Mouse (Mus musculus): Measurements from ENCODE around the gene Il9r. TPM values are rescaled to one million over a fixed set of nuclear protein-coding genes. Genes with fewer than 3 reads are reported as not detected.
A peak's percentile ranks its signal among the peaks of the same experiment; 100 is the strongest.
"Not testable (repeated sequence)": the region's sequence is repeated elsewhere in the genome, so short reads cannot be mapped to it uniquely, and the experiment has no call there.

Il9r gene
- polyA plus RNA-seq, 1 experiment from 2014 or later: 0.13 TPM

DNA sequence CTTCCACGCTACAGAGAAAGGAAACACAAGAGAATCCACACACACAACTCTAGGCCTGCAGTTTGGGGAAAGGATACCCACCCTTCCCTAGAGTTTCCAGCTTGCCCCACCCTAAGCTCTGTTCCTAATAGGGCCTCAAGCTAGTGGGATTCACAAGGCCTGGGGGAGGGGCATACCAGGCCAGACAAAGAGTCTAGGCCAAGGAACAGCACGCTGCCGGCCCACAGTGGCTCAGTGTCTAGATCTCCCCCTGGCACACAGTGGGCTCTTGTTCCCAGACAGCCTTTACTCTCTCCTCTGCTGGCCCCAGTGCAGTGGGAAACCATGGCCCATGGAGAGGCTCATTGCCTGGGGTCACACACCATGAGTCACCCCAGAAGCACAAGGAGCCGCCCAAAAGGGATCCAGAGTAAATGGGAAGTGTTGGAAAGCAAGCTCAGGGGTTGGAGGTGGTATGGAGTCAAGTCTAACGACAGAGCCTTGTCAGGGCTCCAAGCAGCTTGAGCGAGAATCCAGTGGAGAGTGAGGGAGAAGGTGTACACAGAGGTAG is 18.5 kb upstream of the Il9r start:
- peaks cover 61% of the 10 kb centered on the region for H3K27me3 ChIP-seq
- peak overlapping the region; percentile 41; the same call in 1 of the 2 replicates for H3K9ac ChIP-seq
- H3K4me1 ChIP-seq (replicated peaks): peaks cover 58% of the 10 kb centered on the region
- H3K27ac ChIP-seq: no peak overlapping the region
- 66% methylated on average over 6 of the region's 6 CpGs for WGBS (ENCODE audit: insufficient replicate concordance)
- ATAC-seq (ENCODE audit: low read depth) (no peak), DNase-seq (no peak)
- H3K4me3 ChIP-seq (replicated peaks): no peak overlapping the region
- H3K9me3 ChIP-seq (replicated peaks): no peaks in the 10 kb centered on the region
- H3K4me2 ChIP-seq: no peak overlapping the region
- 0 out of 2 replicates have a peak, but pooled peaks cover 5% of the 10 kb centered on the region for H3K36me3 ChIP-seq

DNA sequence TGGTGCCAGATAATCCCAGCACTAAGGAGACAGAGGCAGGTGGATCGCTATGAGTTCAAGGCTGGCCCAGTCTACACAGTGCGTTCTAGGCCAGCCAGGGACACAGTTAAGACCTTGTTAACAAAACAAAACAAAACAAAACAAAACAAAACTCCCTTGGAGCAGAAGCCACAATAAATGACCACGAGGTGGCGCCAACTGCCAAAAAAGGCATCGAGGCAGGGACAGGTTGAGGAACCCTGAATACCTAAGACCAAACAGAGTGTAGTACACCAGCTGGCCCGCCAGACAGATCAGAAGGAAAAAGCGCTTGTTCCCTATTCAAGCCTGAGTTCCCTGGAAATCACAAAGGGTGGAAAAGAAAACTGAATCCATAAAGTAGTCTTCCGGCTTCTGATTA is 16.8 kb upstream of the Il9r start:
- Histone ChIP-seq H3K9me3 (replicated peaks) (no peaks in the 10 kb centered on the region), H3K4me1 (replicated peaks) (peaks cover 42% of the 10 kb centered on the region), H3K9ac (peak overlapping the region; percentile 41; the same call in 1 of the 2 replicates), H3K4me3 (replicated peaks) (no peak overlapping the region), H3K27me3 (peaks cover 43% of the 10 kb centered on the region), H3K4me2 (no peak overlapping the region), H3K36me3 (peaks cover 10% of the 10 kb centered on the region), H3K27ac (peak overlapping the region; percentile 22; the same call in 1 of the 2 replicates)
- peak; percentile 48; the same call in 1 of the 2 replicates for ATAC-seq (ENCODE audit: low read depth)
- DNase-seq: peak; percentile 71
- 21% methylated on average over 8 of the region's 8 CpGs for WGBS (ENCODE audit: insufficient replicate concordance)

DNA sequence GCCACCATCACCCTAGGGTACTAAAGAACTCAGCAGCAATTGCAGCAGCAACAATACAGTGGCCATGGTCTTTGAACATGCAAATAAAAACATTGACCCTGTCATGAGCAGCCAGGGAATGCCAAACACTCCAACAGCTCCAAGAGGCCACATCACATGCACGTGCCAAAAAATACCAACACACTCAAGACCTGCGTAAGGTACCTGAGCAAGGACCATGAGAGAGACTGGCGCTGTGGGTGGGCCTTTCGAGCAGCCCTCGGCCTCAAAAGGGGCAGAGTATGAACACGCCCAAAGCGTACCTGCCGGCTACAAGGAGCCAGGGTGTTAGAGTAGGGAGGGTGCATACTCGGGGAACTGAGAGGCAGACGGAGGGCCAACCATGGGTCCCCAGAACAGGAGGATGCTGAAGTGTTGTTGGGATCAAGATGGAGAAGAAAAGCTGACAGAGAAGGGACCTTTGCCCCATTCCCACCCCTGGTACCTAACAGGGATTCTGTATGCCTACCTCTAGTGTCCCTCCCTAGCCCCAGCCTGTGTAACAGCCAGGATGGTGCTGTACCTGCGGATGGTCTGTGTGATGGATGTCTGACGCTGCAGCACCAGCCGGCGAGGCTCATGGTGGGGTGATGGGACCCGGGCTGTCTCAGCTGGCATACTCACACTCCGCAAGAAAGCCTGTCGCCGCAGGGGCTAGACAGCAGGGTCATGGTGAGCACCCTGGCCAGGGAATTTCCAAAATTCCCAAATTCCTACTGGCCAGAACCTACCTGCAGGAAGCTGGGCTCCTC is 15.5 kb upstream of the Il9r start:
- Histone ChIP-seq H3K27ac (no peak overlapping the region; the same call in 1 of the 2 replicates), H3K4me2 (no peak overlapping the region), H3K9me3 (replicated peaks) (no peaks in the 10 kb centered on the region), H3K27me3 (peaks cover 31% of the 10 kb centered on the region), H3K4me1 (replicated peaks) (peaks cover 29% of the 10 kb centered on the region), H3K36me3 (peaks cover 19% of the 10 kb centered on the region), H3K4me3 (replicated peaks) (no peak overlapping the region), H3K9ac (no peak overlapping the region)
- ATAC-seq (ENCODE audit: low read depth) (no peak), DNase-seq (no peak)
- WGBS (ENCODE audit: insufficient replicate concordance): 81% methylated on average over 18 of the region's 18 CpGs

DNA sequence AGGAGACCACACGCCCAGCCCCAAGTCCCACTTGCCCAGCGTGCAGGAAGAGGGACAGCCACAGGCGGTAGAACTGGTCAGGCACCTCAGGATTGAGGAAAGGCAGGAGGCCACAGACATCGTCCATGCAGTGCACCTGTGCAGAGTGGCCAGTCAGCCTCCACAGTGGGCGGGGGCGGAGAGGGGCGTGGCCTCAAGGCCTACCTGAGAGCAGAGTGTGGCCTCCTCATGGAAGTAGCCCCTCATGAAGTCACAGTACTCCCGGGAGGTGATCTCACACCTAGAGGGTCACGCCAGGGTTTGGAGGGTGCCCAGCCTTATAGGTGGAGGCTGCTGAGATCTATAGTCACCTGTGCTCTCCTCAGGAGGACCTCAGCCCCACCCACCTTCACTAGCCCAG is 10.5 kb upstream of the Il9r start:
- peaks cover 60% of the 10 kb centered on the region for H3K36me3 ChIP-seq
- WGBS (ENCODE audit: insufficient replicate concordance): 88% methylated on average over 9 of the region's 9 CpGs
- DNase-seq (no peak), ATAC-seq (ENCODE audit: low read depth) (no peak)
- peaks cover 16% of the 10 kb centered on the region for H3K4me1 ChIP-seq (replicated peaks)
- no peaks in the 10 kb centered on the region for H3K9me3 ChIP-seq (replicated peaks)
- H3K27ac ChIP-seq: no peak overlapping the region
- no peak overlapping the region for H3K9ac ChIP-seq
- H3K4me3 ChIP-seq (replicated peaks): no peak overlapping the region
- H3K4me2 ChIP-seq: no peak overlapping the region
- H3K27me3 ChIP-seq: no peaks in the 10 kb centered on the region

DNA sequence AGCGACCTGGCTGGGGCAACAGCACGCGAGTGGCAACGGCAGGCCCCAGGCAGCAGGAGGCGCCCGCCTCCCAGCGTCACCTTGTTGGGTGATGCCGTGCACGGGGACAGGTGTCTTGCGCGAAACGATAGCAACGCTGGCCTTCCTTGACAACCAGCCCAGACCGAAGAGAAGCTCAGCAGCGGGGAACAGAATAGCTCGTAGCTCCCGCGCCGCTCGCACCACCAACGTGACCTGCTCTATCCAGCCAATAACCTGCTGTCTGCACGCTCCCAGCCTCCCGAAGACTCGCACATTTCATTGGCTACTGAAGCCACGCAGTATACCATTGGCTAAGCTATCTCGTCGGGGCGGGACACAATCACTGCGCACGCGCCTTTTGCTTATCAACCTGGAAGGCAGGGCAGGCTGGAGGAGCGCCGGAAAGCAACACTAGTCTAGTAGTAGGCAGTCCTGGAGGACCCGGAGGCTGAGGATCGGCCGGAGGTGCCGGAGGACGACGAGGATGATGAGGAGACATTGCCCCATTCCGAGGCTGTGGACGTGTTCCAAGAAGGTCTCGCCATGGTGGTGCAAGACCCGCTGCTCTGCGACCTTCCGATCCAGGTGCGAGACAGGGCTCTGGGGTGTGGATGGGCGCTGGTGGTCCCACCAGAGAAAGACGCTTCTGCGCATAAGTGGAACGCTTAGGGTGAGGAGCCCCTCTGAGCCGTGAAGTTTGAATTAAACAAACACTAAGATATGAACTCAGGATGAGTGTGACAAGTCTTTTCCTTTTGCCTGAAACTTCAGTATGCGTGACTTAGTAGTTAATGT is 5.2 kb upstream of the Il9r start, which contains the start of gene Snrnp25:
Snrnp25 (plus strand) TSS at position 358 of the 816 bp plus-strand sequence.
- under 1% methylated on average over 52 of the region's 52 CpGs for WGBS (ENCODE audit: insufficient replicate concordance)
- peak; percentile 98 for DNase-seq
- Histone ChIP-seq H3K27me3 (0 out of 2 replicates have a peak, but pooled peaks cover 4% of the 10 kb centered on the region), H3K4me3 (replicated peaks) (peak within 1 kb of the TSS; percentile 68), H3K9ac (peak within 1 kb of the TSS; percentile 82), H3K36me3 (peaks cover 38% of the 10 kb centered on the region), H3K27ac (peak within 1 kb of the TSS; percentile 93), H3K4me2 (peak within 1 kb of the TSS; percentile 89), H3K4me1 (replicated peaks) (peaks cover 29% of the 10 kb centered on the region), H3K9me3 (replicated peaks) (no peaks in the 10 kb centered on the region)
- peak; percentile 99 for ATAC-seq (ENCODE audit: low read depth)

DNA sequence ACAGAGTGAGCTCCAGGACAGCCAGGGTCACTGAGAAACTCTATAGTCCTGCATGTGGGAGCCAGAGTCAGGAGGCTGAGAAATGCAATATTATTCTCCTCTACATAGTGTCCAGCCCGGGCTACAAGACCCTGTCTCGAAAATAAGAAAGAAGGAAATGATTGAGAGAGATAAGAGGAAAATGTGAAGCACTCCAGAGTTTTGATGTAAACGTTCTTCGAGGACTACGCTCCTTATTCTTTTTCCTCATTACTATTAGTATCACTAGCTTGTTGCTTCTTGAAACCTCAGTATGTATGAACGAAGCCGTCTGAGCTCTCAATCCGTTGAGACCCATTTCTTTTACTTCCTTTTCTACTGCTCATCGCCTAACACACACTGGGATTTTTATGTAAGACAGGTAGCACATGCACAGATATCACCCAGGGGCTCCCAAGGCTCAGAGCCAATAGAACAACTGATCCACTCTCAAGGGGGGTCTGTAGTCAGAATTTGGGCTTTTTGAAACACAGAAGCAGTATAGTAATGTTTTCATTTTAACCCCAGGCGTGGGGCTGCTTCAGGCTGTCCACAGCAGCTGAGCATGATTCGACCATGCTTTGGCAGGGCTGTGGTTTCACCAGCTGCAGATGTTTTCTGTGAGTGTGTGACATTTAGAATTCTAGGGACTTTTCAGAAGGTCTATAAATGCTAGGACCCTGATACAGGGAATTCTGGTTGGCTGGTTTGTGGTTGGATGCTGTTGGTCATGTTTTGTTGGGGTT is 2.0 kb upstream of the Il9r start:
- Histone ChIP-seq H3K27ac (no peak overlapping the region), H3K27me3 (0 out of 2 replicates have a peak, but pooled peaks cover 4% of the 10 kb centered on the region), H3K9me3 (replicated peaks) (no peaks in the 10 kb centered on the region), H3K36me3 (peaks cover 6% of the 10 kb centered on the region), H3K9ac (no peak overlapping the region), H3K4me2 (no peak overlapping the region), H3K4me3 (replicated peaks) (no peak overlapping the region), H3K4me1 (replicated peaks) (peaks cover 45% of the 10 kb centered on the region)
- 46% methylated on average over 11 of the region's 11 CpGs for WGBS (ENCODE audit: insufficient replicate concordance)
- no peak for ATAC-seq (ENCODE audit: low read depth)
- DNase-seq: no peak

DNA sequence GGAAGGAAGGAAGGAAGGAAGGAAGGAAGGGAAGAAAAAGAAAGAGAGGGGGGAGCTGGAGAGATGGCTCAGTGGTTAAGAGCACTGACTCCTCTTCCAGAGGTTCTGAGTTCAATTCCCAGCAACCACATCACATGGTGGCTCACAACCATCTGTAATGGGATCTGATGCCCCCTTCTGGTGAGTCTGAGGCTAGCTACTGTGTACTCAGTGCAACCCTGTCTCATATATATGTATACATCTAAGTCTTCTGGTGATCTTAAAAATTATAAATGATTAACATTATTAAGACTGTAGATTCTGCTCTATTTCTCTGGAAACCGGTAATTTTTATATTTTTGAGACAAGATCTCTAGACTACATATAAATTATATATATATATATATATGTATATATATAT is 913 bp upstream of the Il9r start:
- not testable (repeated sequence) for H3K27ac ChIP-seq; DNase-seq; H3K27me3 ChIP-seq; H3K36me3 ChIP-seq; H3K9me3 ChIP-seq (replicated peaks); H3K4me3 ChIP-seq (replicated peaks); ATAC-seq (ENCODE audit: low read depth); H3K4me2 ChIP-seq; H3K9ac ChIP-seq
- whole genome bisulfite sequencing (ENCODE audit: insufficient replicate concordance): 35% methylated on average over 1 of the region's 1 CpGs
- H3K4me1 ChIP-seq (replicated peaks): peaks cover 45% of the 10 kb centered on the region

DNA sequence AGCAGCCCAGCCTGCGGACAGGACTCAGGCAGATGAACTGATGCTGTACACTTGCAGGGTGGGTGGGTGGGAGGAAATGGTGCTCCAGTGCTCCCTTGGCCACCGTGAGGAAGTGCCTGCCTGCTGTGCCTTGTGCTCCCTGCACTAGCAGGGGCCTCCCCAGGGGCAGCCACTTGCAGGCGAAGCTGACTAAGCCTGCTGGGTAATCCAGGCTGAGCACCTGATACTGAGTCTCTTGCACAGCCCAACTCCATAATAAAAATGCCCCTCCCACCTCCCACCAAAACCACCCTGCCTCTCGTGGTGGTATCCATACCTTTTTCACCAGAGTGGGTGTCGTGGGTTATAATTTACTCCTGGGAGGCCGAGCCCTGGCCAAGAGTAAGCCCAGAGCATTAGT is 849 bp downstream of the Il9r start:
- ATAC-seq (ENCODE audit: low read depth) (peak; percentile 35; the same call in 1 of the 2 replicates), DNase-seq (no peak)
- no peak overlapping the region for H3K4me2 ChIP-seq
- H3K9me3 ChIP-seq (replicated peaks): no peaks in the 10 kb centered on the region
- H3K27me3 ChIP-seq: 0 out of 2 replicates have a peak, but pooled peaks cover 4% of the 10 kb centered on the region
- WGBS (ENCODE audit: insufficient replicate concordance): 26% methylated on average over 6 of the region's 6 CpGs
- no peak overlapping the region for H3K4me3 ChIP-seq (replicated peaks)
- no peaks in the 10 kb centered on the region for H3K36me3 ChIP-seq
- no peak overlapping the region for H3K27ac ChIP-seq
- 0 out of 2 replicates have a peak overlapping the region, but pooled peaks have one; percentile 1 for H3K9ac ChIP-seq
- H3K4me1 ChIP-seq (replicated peaks): peaks cover 40% of the 10 kb centered on the region

DNA sequence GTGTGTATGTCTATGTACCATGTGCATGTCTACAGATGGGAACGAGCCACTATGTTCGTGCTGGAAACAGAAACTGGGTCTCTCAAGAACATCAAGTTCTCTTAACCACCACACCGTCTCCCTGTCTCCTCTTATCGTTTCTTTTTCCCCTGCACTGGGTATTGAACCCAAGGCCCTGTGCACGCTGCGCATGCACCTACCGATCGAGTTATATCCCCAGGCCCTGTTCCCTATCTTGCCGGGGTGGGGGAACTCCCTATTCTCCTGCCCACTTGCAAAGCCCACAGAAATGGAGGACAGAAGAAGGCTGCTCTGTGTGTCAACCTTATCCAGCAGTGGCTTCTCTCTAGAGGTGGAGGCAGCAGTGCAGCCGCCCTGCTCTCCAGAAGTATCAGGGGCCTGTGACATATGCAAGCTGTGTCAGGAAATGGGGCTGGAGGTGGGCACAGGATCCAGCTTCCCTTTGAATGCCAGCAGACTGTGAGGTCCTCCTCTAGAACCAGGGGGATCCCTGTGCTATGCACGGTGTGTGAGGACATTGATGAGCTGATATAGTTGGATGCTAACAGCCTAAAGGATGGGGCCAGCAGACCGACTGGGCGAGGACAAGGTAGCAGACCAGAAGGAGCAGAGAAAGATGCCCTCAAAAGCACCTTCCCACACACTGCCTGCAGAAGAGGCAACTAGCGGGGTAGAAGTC is 1.7 kb downstream of the Il9r start:
- no peak for DNase-seq
- H3K27ac ChIP-seq: no peak overlapping the region
- 51% methylated on average over 14 of the region's 14 CpGs for WGBS (ENCODE audit: insufficient replicate concordance)
- no peak overlapping the region for H3K4me3 ChIP-seq (replicated peaks)
- H3K36me3 ChIP-seq: no peaks in the 10 kb centered on the region
- H3K9ac ChIP-seq: no peak overlapping the region
- no peaks in the 10 kb centered on the region for H3K9me3 ChIP-seq (replicated peaks)
- ATAC-seq (ENCODE audit: low read depth): no peak
- no peak overlapping the region for H3K4me2 ChIP-seq
- 0 out of 2 replicates have a peak, but pooled peaks cover 4% of the 10 kb centered on the region for H3K27me3 ChIP-seq
- H3K4me1 ChIP-seq (replicated peaks): peaks cover 38% of the 10 kb centered on the region

DNA sequence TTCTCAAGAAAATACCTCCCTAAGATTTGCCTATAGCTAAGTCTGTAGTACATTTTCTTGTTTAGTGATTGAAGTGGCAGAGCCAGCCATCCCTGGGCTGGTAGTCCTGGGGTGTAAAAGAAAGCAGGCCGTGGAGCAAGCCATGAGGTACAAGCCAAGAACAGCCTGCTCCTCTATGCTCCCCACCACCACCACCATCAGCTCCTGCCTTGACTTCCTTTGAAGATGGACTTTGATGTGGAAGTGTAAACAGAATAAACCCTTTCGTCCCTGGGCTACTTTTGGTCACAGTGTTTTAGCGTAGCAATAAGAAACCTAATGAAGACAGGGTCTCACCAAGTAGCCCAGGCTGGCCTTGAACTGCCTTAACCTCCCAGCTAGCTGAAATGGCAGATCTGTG is 2.3 kb downstream of the Il9r start:
- Histone ChIP-seq H3K9me3 (replicated peaks) (no peaks in the 10 kb centered on the region), H3K4me3 (replicated peaks) (no peak overlapping the region), H3K27me3 (0 out of 2 replicates have a peak, but pooled peaks cover 1% of the 10 kb centered on the region), H3K9ac (no peak overlapping the region), H3K36me3 (no peaks in the 10 kb centered on the region), H3K27ac (no peak overlapping the region), H3K4me1 (replicated peaks) (peaks cover 38% of the 10 kb centered on the region), H3K4me2 (no peak overlapping the region)
- DNase-seq: no peak
- WGBS (ENCODE audit: insufficient replicate concordance): 54% methylated on average over 3 of the region's 3 CpGs
- ATAC-seq (ENCODE audit: low read depth): no peak
